Comparison of ENCODE assay signal across 28 mouse cellular contexts in the genomic region with DNA sequence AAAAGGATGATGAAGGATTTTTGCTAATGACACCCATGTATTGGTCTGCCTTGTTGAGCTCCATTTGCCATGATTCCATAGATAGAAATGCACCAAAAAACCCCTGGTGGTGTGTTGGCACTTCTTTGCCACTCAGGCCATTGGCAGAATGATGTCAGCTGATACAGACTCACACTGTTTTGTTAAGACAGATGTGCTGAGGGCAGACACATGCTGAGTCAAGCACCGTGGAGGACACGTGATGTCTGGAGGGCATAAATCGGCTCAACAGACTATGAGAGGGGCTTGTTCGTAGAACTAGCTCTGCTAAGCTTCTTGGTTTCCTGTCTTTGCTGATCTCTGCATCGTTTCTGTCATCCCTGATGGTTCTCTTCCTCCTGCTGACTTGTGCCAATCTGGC. TPM values are rescaled to one million over a fixed set of nuclear protein-coding genes. Genes with fewer than 3 reads are reported as not detected.
DNase-seq lines count a peak whose midpoint lies in the region; TF ChIP-seq lines count a peak whose summit lies in the region.
"Had no signal": no experiment of that assay in that cellular context is flagged by ENCODE, and none has a peak within 500 bp of the region (broad histone marks: within the 10 kb centered on the region; RNA-seq: fewer than 3 reads in every experiment).

No protein-coding gene starts in this region.

- peaks cover 4% of the 10 kb centered on the region for H3K27me3 ChIP-seq in C2C12 (ENCODE audit: control insufficient read depth, insufficient read depth, insufficient read length)
- H3K27me3 ChIP-seq: embryonic facial prominence, embryonic 13.5 days; embryonic facial prominence, embryonic 15.5 days had no signal

- no peak for TF ChIP-seq CTCF in C2C12 (IDR thresholded peaks at IDR 0.05; ENCODE audit: control insufficient read depth, insufficient read depth, insufficient read length)

- H3K4me3 ChIP-seq in C2C12 (ENCODE audit: insufficient read depth, poor library complexity, severe bottlenecking), result no peak overlapping the region
- H3K4me3 ChIP-seq: embryonic facial prominence, embryonic 13.5 days; embryonic facial prominence, embryonic 15.5 days; erythroblast, embryonic 14.5 days; forebrain, embryonic 10.5 days; forebrain, embryonic 12.5 days had no signal

- no peak overlapping the region for H3ac ChIP-seq in C2C12 (ENCODE audit: control insufficient read depth, insufficient read length, low read depth)

- no peaks in the 10 kb centered on the region for H3K79me2 ChIP-seq in C2C12 (ENCODE audit: control insufficient read depth, insufficient read depth)

- DNase-seq in NIH3T3 (ENCODE audit: low read depth), result peak; percentile 63
- DNase-seq in kidney, adult 9 months, result no peak
- no peak for DNase-seq in kidney, postnatal 14 days
- DNase-seq in left cerebral cortex, adult 8-10 months (ENCODE audit: low spot score in 2 of 2), result no peak
- DNase-seq: adrenal gland, adult 2 months; adrenal gland, postnatal 10 days; adrenal gland, postnatal 25 days; B cell, adult 2 months; cerebellum, adult 11 months; cerebellum, adult 18-20 months; cerebellum, adult 8-10 months; cerebellum, adult 9-11 months; cerebellum, postnatal 14 days; cerebellum, postnatal 36 days; embryo, embryonic 11 days had no signal

- no peaks in the 10 kb centered on the region for H3K36me3 ChIP-seq in C2C12 (ENCODE audit: control insufficient read depth, insufficient read depth)
- H3K36me3 ChIP-seq: embryonic facial prominence, embryonic 13.5 days; embryonic facial prominence, embryonic 15.5 days; forebrain, embryonic 10.5 days; forebrain, embryonic 12.5 days; G1E had no signal

- H3K79me3 ChIP-seq in C2C12 (ENCODE audit: low read depth), result no peaks in the 10 kb centered on the region

TF ChIP-seq in C2C12, 6 proteins besides CTCF, POLR2A, EP300 and RAD21:
- TF ChIP-seq USF1 (IDR thresholded peaks at IDR 0.05; ENCODE audit: low read depth) (peak; percentile 82), MYOD1 (IDR thresholded peaks at IDR 0.05; ENCODE audit: control insufficient read depth, insufficient read length, low read depth) (no peak)
TF ChIP-seq in C2C12: peak in this region for 1.

RNA-seq across cellular contexts. Expression of a gene that starts 5.1 kb away (rescaled TPM):
- 238 TPM for polyA plus RNA-seq in C2C12 (2012; fragmentation: generic; extraction: Trizol)
- 100 to 1,000 TPM; 103 to 133 (median 117) TPM for total RNA-seq in left cerebral cortex, adult 8-10 months (2022)

RNA-seq across cellular contexts. Expression of a gene that starts 6.4 kb away (rescaled TPM):
- polyA plus RNA-seq in C2C12 (2012; fragmentation: generic; extraction: Trizol), result not detected
- total RNA-seq in left cerebral cortex, adult 8-10 months (2022), result not detected
- total RNA-seq: adrenal gland, adult 2 months; adrenal gland, postnatal 10 days; adrenal gland, postnatal 25 days; adrenal gland, postnatal 4 days; common myeloid progenitor, adult 5-6 weeks had no signal
- polyA plus RNA-seq: adrenal gland, adult 2 months; embryonic facial prominence, embryonic 11.5 days; embryonic facial prominence, embryonic 15.5 days; erythroblast, embryonic 14.5 days; forebrain, embryonic 10.5 days; forebrain, embryonic 12.5 days; forebrain, embryonic 14.5 days; forebrain, embryonic 16.5 days; frontal cortex, adult 2 months; G1E had no signal

RNA-seq across cellular contexts. Expression of a gene that starts 17.3 kb away (rescaled TPM):
- not detected for polyA plus RNA-seq in C2C12 (2012; fragmentation: generic; extraction: Trizol)
- 1 to 10 TPM; 3.9 to 5.5 (median 4.0) TPM for total RNA-seq in left cerebral cortex, adult 8-10 months (2022)
- total RNA-seq: common myeloid progenitor, adult 5-6 weeks had no signal
- polyA plus RNA-seq: adrenal gland, adult 2 months; embryonic facial prominence, embryonic 11.5 days; embryonic facial prominence, embryonic 13.5 days; erythroblast, embryonic 14.5 days; forebrain, embryonic 14.5 days; forebrain, embryonic 16.5 days; G1E had no signal

RNA-seq across cellular contexts. Expression of a gene that starts 18.9 kb away (rescaled TPM):
- polyA plus RNA-seq in C2C12 (2012; fragmentation: generic; extraction: Trizol), result 56.6 TPM
- total RNA-seq in left cerebral cortex, adult 8-10 months (2022), result 100 to 1,000 TPM in 2 of 4 experiments, 10 to 100 TPM in 2; 81.8 to 126 (median 105) TPM
